Mouse (Mus musculus) c-Kit-positive CD71-positive TER-119-positive erythroid progenitor cells, embryonic 14.5 days (primary cell): ENCODE measurements around the gene Plk1.

Source experiments
- DNase-seq: peaks from one replicate; pipeline ENCODE4 v3.0.0-alpha.2; 2013; ENCODE audit warnings: low spot score

Plk1 gene

DNA sequence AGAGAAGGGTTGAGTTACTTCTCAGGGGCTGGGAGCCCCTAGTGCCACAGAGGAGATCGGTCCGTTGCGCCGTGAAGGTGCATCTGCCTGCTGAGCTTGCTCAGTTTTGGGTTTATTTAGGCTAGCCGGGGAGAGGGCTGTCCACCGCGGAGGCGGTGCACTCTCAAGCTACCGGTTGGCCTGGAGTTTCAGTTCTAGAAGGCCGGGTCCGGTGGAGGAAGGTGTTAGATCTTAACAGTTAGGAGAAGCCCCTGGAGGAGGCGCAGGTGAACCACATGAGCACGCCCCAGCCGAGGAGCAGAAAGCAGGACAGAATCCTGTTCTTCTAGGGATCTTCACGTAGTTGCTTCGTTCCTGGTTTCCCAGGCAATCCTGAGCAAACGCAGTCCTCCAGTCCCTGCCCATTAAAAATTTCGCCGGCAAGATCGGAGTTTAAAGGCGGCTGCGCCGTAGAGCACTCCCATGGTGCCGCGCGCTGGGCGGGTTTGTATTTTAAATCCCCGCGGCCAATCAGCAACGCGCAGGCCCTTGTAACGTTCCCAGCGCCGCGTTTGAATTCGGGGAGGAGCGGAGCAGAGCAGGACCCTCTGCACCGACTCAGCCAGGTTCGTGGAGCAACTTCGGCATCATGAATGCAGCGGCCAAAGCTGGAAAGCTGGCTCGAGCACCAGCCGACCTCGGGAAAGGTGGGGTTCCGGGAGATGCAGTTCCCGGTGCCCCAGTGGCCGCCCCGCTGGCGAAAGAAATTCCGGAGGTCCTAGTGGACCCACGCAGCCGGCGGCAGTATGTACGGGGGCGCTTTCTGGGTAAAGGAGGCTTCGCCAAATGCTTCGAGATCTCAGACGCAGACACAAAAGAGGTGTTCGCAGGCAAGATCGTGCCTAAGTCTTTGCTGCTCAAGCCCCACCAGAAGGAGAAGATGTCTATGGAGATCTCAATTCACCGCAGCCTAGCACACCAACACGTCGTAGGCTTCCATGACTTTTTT, at the start of gene Plk1:
TSS of gene Plk1 (plus strand) at position 525 of the 988 bp plus-strand sequence.
- DNase-seq: peak; percentile 86

GRCm38 (mm10) chr7:122123518-122123917, 35.7 kb upstream of the Plk1 start:
- no peak for DNase-seq

- no peak for DNase-seq
Observed at GRCm38 (mm10) chr7:122125636-122126035, 33.6 kb upstream of the Plk1 start.

DNA sequence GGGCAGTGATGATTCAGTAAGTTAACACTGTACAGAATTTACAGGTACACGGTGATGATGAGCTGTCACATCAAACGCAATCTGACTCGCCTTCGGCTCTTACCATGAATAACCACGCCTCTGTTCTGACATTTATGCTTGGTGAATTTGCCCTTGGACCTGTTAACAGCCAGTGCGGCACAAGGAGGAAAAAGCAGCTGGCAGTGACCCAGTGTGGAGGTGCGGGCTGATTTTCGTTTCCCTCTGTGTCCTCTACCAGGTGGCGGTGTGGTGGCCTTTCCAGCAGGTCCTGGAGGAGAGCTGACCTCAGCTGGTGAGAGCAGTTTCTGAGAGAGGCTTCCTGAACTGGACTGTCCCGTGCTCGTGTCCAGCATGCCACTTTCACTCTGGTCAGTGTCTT, 32.3 kb upstream of the Plk1 start:
- DNase-seq: no peak

DNA sequence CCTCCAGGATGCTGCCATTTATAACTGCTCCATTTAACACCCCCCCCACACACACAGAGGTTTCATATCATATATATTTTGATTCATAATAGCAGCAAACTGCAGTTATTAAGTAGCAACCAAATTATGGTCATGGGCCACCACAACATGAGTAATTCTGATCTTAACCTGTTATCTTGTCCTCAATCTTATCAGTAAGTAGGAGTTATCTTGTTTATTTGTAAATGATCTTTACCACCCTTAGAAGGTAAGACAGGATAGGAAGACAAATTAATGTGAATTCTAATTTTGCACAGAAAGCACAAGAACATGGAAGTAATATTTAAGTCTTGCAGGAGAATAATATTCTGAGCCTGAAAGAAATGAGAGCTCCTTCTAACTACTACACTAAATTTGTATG, 27.4 kb upstream of the Plk1 start:
- no peak for DNase-seq

GRCm38 (mm10) chr7:122132497-122133337, 26.5 kb upstream of the Plk1 start, which contains the start of the genes Palb2 and Dctn5:
Gene Palb2, minus strand, starts transcription at chr7:122132985.
Gene Dctn5, plus strand, starts transcription at chr7:122133041.
- DNase-seq: peak; percentile 99

DNA sequence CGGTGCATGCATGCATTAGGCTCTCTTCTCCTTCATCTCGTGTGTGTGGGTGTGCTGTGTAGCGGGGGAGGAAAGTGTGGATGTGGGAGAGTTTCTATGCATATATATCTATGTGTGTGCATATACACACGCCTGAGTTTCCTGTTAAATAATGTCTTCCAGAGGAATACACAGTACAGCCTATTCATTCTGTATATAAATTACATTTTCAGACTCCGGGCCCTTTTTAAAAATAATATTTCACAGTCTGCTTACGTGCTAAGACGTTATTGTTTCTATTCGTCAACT, 26.0 kb upstream of the Plk1 start:
- DNase-seq: no peak

- DNase-seq: peak; percentile 41
Observed at GRCm38 (mm10) chr7:122135070-122135469, 24.2 kb upstream of the Plk1 start.

DNA sequence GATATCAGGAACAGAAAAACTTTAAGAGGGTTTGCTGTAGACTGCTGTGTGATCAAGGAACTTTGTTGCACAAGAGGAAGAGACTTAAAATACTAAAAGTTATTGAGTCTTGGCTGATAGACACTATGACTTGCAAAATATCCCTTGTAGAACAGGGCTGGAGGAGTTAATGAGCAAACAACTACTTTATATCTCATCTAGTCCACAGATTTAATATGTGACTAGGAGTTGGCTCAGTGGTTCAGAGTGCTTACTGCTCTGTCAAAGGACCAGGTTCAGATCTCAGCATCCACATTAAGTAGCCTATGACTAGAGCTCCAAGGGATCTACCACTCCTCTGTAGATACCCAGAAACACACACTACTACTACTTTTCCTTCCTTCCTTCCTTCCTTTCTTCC, 22.2 kb upstream of the Plk1 start:
- DNase-seq: no peak

GRCm38 (mm10) chr7:122138190-122138589, 21.0 kb upstream of the Plk1 start:
- DNase-seq: no peak

DNA sequence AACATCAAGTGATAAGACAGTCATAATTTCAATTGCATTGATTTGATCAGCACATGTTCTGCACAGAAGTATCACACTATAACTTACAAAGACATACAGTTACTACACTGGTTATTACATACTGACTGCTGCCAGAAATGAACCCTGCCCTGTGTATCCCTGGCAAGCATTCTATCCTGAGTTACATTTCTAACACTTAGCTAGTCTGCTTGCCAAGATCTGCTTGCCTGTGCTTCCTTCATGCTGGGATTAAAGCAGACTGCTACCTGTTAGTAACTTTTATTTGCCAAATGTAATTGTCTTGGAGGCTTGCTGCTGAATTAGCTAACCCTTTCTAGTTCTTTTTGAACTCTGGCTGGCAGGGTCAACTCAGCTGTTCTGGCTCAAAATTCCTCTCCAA, 18.2 kb upstream of the Plk1 start:
- DNase-seq: no peak

GRCm38 (mm10) chr7:122152473-122152872, 6.8 kb upstream of the Plk1 start:
- DNase-seq: no peak

- no peak for DNase-seq
Observed at GRCm38 (mm10) chr7:122158488-122158887, 751 bp upstream of the Plk1 start.

- no peak for DNase-seq
Observed at GRCm38 (mm10) chr7:122160037-122160436, 798 bp downstream of the Plk1 start.

GRCm38 (mm10) chr7:122163766-122164165, 4.5 kb downstream of the Plk1 start:
- DNase-seq: no peak

DNA sequence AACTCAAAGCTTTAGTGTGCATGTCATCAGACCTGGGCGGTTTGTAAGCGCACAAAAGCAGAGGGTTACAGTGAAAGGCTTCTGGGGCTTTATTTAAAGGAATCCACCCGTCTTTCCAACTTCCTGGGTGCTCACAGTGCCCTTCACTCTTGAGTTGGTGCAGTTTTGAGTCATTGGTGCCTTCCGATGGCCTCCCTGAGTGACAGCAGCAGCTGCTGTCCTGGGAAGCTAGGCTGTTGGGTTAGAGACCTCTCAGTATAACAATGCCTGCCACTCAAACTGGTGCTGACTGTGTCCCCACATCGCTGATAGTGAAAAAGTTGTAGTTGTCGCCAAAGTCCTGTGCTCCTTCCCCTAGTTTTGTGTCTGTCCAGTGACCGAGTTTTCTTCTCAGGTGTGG, 8.0 kb downstream of the Plk1 start:
- DNase-seq: no peak

DNA sequence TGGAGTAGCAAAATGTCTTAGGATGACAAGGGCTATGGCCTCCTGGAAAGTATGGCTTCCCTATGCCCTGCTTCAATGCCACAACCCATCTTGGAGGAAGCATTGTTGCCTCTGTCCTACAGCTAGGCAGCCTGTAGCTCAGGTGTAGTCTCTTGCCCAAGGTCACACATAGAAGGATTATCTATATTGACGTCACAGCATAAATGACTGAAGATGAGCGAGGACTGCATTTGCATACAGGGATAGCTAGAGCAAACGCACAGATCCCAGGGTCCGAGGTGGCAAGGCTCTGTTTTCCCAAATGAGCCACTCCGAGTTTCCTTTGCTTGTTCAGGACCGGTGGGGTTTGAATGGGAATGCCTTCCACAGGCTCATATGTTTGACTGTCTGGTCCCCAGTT, 11.5 kb downstream of the Plk1 start:
- DNase-seq: no peak

DNA sequence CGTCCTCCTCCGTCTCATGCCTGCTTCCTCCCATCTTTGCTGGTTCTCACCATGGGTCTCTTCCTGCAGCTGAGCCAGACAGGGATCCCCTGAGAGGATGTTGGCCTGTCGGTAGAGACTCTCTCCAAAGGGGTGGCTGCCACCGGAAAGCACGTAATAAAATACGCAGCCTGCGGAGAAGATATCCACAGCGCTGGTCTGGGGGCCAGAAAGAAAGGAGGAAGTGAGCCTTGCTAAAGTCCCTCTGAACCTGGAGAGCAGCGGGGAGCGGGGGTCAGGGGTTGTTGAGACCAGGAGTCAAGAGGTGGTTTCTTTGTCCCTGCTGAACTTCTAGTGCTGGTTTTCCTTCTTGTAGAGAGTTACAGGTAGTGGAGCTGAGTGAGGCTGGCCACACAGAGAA, 12.4 kb downstream of the Plk1 start:
- no peak for DNase-seq

DNA sequence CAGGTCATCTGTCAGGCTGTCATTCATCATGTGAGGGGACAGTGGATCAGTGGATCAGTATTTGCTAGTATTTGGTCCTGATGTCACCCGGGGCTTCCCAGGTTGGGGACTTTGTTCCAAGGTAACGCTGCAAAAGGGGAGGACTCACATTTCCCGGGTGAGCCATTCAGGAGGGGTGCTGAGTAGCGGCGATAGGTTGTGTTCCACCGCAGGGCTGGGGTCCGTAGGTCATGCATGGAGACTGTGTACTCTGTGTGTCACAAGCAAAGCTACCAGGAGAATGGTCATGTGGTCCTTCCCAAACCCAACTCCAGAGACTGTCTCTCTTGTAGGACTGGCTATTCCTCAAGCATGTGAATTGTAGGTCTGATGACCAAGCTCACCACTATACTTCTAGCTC, 21.5 kb downstream of the Plk1 start:
- DNase-seq: no peak

DNA sequence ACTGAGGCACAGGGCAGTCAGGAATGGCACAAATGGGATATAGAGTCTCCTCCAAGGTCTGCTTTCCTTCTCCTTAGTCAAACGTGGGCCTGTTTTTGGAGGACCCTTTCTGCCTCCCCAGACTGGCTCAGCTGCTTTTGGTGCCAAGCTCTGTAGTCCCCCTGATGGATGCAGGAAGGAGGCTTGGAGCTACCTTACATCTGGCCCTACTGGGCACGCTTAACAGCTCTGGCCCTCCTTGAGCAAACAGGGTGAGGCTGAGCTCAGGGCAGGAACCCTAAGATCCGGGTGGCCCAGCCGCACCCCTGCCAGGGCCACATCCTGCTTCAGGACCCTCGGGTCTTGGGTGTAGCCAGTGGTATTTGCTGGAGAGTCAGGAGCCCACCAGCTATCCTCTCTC, 25.3 kb downstream of the Plk1 start:
- DNase-seq: no peak

DNA sequence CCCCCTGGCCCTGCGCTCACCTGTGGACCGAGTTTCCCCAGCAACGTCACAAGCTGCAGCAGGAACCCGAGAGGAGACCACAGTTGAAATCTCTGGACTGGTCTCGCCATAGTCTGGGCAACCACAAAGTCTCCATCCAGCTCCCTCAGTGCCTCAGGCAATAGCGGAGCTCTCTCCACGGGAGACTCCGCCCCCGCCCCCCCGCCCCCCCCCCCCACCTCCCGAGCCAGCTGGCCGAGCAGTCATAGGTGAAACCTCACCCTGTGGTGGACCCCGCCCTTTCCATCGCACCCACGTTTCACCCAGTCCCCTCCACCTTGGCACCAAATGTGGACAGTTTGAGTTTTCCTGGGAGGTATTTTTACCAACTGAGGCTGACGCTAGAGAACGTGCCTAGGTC, 26.8 kb downstream of the Plk1 start, which contains the start of gene Ern2:
TSS of gene Ern2 (minus strand) at position 165 of the 400 bp plus-strand sequence.
- no peak for DNase-seq

DNA sequence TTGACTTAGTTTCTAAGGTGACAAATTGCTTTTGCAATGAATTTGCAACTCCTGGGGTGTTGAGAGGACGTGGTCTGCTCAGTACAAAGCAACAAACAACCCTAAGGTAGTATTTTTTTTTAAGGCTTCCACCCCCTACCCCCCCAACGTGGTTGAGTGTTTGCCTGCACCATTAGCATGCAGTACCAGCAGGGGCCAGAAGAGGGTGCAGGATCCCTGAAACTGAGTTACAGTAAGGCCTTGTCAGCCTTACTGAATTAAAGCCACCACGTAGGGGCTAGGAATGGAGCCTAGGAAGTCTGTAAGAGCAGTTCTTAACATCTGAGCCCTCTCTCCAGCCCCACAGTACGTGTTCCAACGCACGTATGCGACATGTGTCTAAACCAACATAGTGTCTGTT, 30.2 kb downstream of the Plk1 start:
- peak; percentile 53 for DNase-seq

DNA sequence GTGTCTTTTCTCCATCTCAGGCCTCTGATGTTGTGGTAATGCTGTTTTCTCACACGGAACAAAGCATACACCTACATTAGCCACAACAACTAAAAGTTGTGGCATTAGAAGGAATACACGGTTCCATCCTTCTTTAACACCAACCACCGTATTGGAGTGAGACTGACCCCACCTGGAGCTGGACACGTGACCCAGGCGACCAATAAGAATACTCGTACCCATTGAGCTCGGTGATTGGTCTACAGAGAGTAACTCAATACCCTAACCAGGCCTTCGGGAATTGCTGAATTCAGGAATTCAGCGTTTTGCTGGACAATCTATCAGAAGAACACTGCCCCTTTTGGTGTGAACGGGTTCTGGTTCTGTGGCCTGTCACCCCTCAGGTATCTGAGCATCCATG, 31.9 kb downstream of the Plk1 start:
- no peak for DNase-seq
